Mouse (Mus musculus): ENCODE results near the gene Vwa8. TPM values are rescaled to one million over a fixed set of nuclear protein-coding genes. Genes with fewer than 3 reads are reported as not detected.

The Vwa8 gene
- polyA plus RNA-seq, 1 experiment from 2014 or later, result 8.1 TPM

DNA sequence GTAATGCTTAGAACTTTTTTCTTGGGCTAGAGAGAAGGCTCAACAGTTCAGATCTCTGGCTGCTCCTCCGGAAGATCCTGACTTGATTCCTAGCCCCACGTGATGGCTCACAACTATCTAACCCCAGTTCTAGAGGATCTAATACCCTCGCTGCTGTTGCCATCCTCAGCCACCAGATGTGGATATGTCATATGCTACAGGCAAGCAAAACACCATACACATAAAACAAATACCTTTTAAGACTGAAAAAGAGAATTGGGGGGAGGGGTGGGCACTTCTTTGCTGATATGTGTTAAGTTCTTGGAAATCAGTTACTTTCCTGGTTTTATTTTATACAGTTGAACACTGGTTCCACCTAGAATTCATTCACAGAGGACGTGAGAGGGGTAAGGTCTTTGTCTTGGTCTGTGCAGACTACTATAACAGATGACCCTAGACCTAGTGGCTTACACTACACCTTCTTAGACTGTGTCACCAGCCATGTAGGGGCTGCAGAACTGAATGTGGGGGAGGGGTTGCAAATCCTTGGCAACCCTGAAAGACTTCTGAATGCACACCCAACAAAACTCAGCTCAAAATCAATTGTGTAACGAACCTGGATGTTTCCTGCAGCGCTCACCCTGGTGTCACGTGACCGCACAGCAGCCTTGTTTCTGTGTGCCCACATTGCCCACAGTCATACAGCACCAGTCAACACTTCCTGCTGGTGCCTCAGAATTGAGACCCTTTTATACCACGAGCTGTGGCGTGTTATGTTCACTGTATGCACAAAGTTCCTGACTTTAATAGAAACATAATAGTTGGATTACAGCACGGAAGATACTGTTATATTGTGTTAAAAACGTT is 394.4 kb downstream of the Vwa8 start:
- no peak overlapping the region for H3K9ac ChIP-seq (replicated peaks; ENCODE audit: low read length)
- H3K4me3 ChIP-seq (ENCODE audit: low read depth, low read length), result no peak overlapping the region
- H3K27ac ChIP-seq (replicated peaks; ENCODE audit: low read depth, low read length), result no peak overlapping the region
- DNase-seq (ENCODE audit: low spot score) (no peak), ATAC-seq (replicated peaks; ENCODE audit: insufficient number of reproducible peaks, low FRiP score, low TSS enrichment, low read depth) (no peak)
- no peak overlapping the region for H3K4me2 ChIP-seq (ENCODE audit: low read depth, low read length)
- H3K36me3 ChIP-seq (replicated peaks; ENCODE audit: control insufficient read depth, insufficient read depth, low read depth, low read length), result no peaks in the 10 kb centered on the region
- H3K4me1 ChIP-seq (ENCODE audit: control insufficient read depth, insufficient read depth, low read length), result no peaks in the 10 kb centered on the region
- no peaks in the 10 kb centered on the region for H3K9me3 ChIP-seq (replicated peaks; ENCODE audit: control insufficient read depth, low read length)
- WGBS, result 80% methylated on average over 12 of the region's 12 CpGs
- H3K27me3 ChIP-seq (ENCODE audit: control insufficient read depth, insufficient read depth, low read length), result no peaks in the 10 kb centered on the region

DNA sequence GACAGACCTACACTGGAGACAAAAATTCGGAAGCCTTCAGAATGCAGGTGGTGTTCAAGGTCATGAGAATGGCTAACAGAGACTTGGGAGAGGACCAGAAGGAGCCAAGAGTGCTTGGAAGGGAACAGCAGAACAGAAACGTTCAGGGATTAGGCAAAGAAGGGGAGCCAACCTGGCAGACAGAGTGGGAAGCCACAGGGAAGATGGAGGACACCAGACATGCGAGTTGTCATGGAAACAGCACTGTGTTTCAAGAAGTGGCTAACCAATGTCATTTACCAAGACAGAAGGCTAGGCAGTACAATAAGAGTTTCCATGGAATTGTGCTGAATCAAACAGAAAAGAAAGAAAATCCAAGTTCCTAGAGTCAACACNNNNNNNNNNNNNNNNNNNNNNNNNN is 395.7 kb downstream of the Vwa8 start:
- H3K4me3 ChIP-seq (ENCODE audit: low read depth, low read length), result no peak overlapping the region
- no peak overlapping the region for H3K4me2 ChIP-seq (ENCODE audit: low read depth, low read length)
- H3K27me3 ChIP-seq (ENCODE audit: control insufficient read depth, insufficient read depth, low read length), result no peaks in the 10 kb centered on the region
- H3K9ac ChIP-seq (replicated peaks; ENCODE audit: low read length), result no peak overlapping the region
- 66% methylated on average over 3 of the region's 3 CpGs for WGBS
- no peak overlapping the region for H3K27ac ChIP-seq (replicated peaks; ENCODE audit: low read depth, low read length)
- DNase-seq (ENCODE audit: low spot score), result no peak
- no peak for ATAC-seq (replicated peaks; ENCODE audit: insufficient number of reproducible peaks, low FRiP score, low TSS enrichment, low read depth)
- H3K4me1 ChIP-seq (ENCODE audit: control insufficient read depth, insufficient read depth, low read length), result no peaks in the 10 kb centered on the region
- H3K9me3 ChIP-seq (replicated peaks; ENCODE audit: control insufficient read depth, low read length), result no peaks in the 10 kb centered on the region
- H3K36me3 ChIP-seq (replicated peaks; ENCODE audit: control insufficient read depth, insufficient read depth, low read depth, low read length), result no peaks in the 10 kb centered on the region

DNA sequence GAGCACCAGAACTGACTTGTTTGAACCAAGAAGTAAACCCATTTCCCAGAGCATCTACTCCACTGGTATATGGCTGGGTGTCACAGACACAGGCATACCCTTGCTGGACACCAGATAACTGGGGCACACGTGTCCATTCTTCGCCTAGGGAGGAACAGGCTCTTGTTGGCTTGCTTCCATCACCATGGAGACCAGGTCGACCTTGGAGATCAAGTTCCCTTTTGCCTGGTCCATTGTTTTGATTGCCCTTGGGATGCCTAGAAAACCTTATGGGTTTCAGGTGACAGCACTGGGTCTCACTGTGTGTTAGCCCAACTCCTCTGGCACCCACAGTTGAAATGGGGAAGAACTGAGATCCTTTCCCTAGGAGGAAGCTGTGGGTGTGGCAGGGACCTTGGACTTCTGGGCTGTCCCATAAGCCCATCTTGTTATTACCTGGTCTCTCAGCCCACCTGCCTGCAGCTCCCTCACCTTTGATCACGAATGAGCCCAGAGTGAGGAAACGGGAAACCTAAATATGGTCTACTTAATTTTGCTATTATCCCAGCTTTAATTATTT is 403.0 kb downstream of the Vwa8 start:
- H3K4me3 ChIP-seq (ENCODE audit: low read depth, low read length), result no peak overlapping the region
- ATAC-seq (replicated peaks; ENCODE audit: insufficient number of reproducible peaks, low FRiP score, low TSS enrichment, low read depth) (no peak), DNase-seq (ENCODE audit: low spot score) (peak; percentile 27)
- no peaks in the 10 kb centered on the region for H3K27me3 ChIP-seq (ENCODE audit: control insufficient read depth, insufficient read depth, low read length)
- no peak overlapping the region for H3K9ac ChIP-seq (replicated peaks; ENCODE audit: low read length)
- no peaks in the 10 kb centered on the region for H3K4me1 ChIP-seq (ENCODE audit: control insufficient read depth, insufficient read depth, low read length)
- H3K36me3 ChIP-seq (replicated peaks; ENCODE audit: control insufficient read depth, insufficient read depth, low read depth, low read length), result no peaks in the 10 kb centered on the region
- WGBS, result 68% methylated on average over 5 of the region's 5 CpGs
- no peaks in the 10 kb centered on the region for H3K9me3 ChIP-seq (replicated peaks; ENCODE audit: control insufficient read depth, low read length)
- no peak overlapping the region for H3K27ac ChIP-seq (replicated peaks; ENCODE audit: low read depth, low read length)
- no peak overlapping the region for H3K4me2 ChIP-seq (ENCODE audit: low read depth, low read length)

Other genes with a start within 250 kb of the Vwa8 start
- gene Dgkh, start 116.3 kb upstream of the Vwa8 start, polyA plus RNA-seq (2014; fragmentation: Nextera tagmentation; extraction: Ambion mirVana), result 1.2 and 1.3 TPM in 2 replicates